Mouse (Mus musculus): ENCODE measurements at regions not wholly inside any gene's neighbourhood (a gene's known extent, or its start where the extent isn't known, plus 50 kb on each side); places are given as distances from the start of the nearest gene placed in this dataset.

DNA sequence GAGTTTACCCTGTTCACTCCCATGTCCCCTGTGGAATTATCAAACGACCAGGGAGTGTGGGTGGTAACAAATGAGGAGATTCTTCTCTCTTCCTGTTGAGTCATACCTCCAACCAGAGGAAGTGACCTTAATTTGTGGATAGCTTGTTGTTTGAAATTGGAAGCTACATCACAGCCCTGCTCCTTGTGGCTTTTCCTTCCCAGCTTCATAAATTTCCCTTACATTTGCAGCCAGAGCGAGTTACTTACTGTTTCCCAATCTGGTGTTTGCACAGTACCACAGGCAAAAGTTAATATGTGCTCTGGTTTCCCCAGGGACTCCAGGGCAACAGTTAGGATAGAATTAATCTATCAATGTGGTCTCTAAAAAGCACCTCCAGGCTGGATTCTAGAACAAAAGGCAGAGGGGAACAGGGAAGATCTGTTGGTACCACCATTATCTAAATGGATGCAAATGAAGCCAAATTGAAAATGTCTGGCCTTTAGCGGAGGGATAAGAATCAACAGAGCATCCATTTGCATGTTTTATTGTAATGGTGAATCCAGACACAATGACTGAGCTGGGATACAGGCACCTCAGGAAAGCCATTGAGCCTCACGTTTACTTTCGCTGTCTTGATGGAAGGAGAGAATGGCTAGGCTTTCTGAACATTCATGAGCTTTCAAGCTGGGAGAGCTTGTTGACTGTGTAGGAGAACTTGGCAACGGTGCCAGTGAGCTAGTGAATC, 88.5 kb upstream of the Mitf start:
- TF ChIP-seq CTCF (IDR thresholded peaks at IDR 0.05 in 2 of 3, conservative IDR thresholded peaks at IDR 0.05 in 1 of 3; ENCODE audit: control insufficient read depth in 1 of 3, insufficient read depth in 1 of 3, low read depth in 2 of 3, low read length in 3 of 3, poor library complexity in 1 of 3, severe bottlenecking in 1 of 3): no peak
- TF ChIP-seq ETS1 (IDR thresholded peaks at IDR 0.05; ENCODE audit: low read depth, low read length): no peak
- no peak for TF ChIP-seq POLR2A (IDR thresholded peaks at IDR 0.05; ENCODE audit: control insufficient read depth in 1 of 2, insufficient read depth in 1 of 2, low read depth in 1 of 2, low read length in 2 of 2, poor library complexity in 1 of 2)
- TF ChIP-seq MAX (IDR thresholded peaks at IDR 0.05; ENCODE audit: low read length): no peak
- TF ChIP-seq MAFK (IDR thresholded peaks at IDR 0.05; ENCODE audit: borderline replicate concordance, low read depth, low read length): no peak
- no peak for TF ChIP-seq ZKSCAN1 (IDR thresholded peaks at IDR 0.05; ENCODE audit: low read depth, low read length)

Measured in MEL (cell line).